Mouse (Mus musculus) kidney, embryonic 16.5 days (tissue): ENCODE results near the gene Pdzrn3. TPM values are rescaled to one million over a fixed set of nuclear protein-coding genes. Genes with fewer than 3 reads are reported as not detected.
A peak's percentile ranks its signal among the peaks of the same experiment; 100 is the strongest.

ENCODE experiments used
- ATAC-seq: fragments of 200-750 bp; cut with Nextera tagmentation; 2 replicates; pipeline ENCODE4 v1.8.0; 2017; ENCODE audit warnings: moderate TSS enrichment; ENCODE audit not compliant: low FRiP score, low TSS enrichment
- H3K27ac ChIP-seq: fragments of 300-500 bp; sonication (generic); 2 replicates; pipeline ENCODE4 v1.5.1; 2014; ENCODE audit warnings: low read length
- H3K27me3 ChIP-seq: fragments of 300-500 bp; sonication (generic); 2 replicates; pipeline ENCODE4 v1.6.1; 2014; ENCODE audit warnings: low read length, control low read depth, mixed read lengths; ENCODE audit not compliant: insufficient read depth
- H3K36me3 ChIP-seq: fragments of 300-500 bp; sonication (generic); 2 replicates; pipeline ENCODE4 v1.6.1; 2014; ENCODE audit warnings: low read length, control low read depth, mixed read lengths; ENCODE audit not compliant: insufficient read depth
- H3K4me1 ChIP-seq: fragments of 300-500 bp; sonication (generic); 2 replicates; pipeline ENCODE4 v1.6.1; 2014; ENCODE audit warnings: low read length, control low read depth, mixed read lengths; ENCODE audit not compliant: insufficient read depth
- H3K4me2 ChIP-seq: fragments of 300-500 bp; sonication (generic); replicated peaks from 2 replicates; pipeline ENCODE4 v1.6.1; 2014; ENCODE audit warnings: low read depth, low read length
- H3K4me3 ChIP-seq: fragments of 300-500 bp; sonication (generic); 2 replicates; pipeline ENCODE4 v1.5.1; 2014; ENCODE audit warnings: mild to moderate bottlenecking, low read length
- H3K9ac ChIP-seq: fragments of 300-500 bp; sonication (generic); replicated peaks from 2 replicates; pipeline ENCODE4 v1.6.1; 2014; ENCODE audit warnings: low read length
- H3K9me3 ChIP-seq: fragments of 300-500 bp; sonication (generic); 2 replicates; pipeline ENCODE4 v1.6.1; 2016; ENCODE audit warnings: low read length, control low read depth
- WGBS: fragments of 180-500 bp; shearing (Covaris S2); extraction: QIAGEN DNeasy Blood & Tissue Kit; methylation state at CpG from one replicate; pipeline ENCODE4 v1.1.7; 2014; 5-methylcytosine and 5-hydroxymethylcytosine counted together
- polyA plus RNA-seq: library from polyadenylated mRNA; unstranded; fragments of >200 nt; fragmentation: Nextera tagmentation; extraction: Ambion mirVana; gene quantifications from 2 replicates; pipeline ENCODE4 v1.2.1, GENCODE M21; 2015

Gene Pdzrn3
- polyA plus RNA-seq, 1 experiment from 2014 or later: 8.7 TPM

GRCm38 (mm10) chr6:101170699-101171098 is 207.0 kb downstream of the Pdzrn3 start:
- Histone ChIP-seq H3K9ac (no peak overlapping the region), H3K4me2 (no peak overlapping the region), H3K4me1 (no peaks in the 10 kb centered on the region), H3K4me3 (no peak overlapping the region), H3K36me3 (peaks cover 13% of the 10 kb centered on the region), H3K9me3 (no peaks in the 10 kb centered on the region), H3K27me3 (no peaks in the 10 kb centered on the region), H3K27ac (no peak overlapping the region)
- WGBS: 80% methylated on average over 7 of the region's 7 CpGs
- no peak for ATAC-seq

DNA sequence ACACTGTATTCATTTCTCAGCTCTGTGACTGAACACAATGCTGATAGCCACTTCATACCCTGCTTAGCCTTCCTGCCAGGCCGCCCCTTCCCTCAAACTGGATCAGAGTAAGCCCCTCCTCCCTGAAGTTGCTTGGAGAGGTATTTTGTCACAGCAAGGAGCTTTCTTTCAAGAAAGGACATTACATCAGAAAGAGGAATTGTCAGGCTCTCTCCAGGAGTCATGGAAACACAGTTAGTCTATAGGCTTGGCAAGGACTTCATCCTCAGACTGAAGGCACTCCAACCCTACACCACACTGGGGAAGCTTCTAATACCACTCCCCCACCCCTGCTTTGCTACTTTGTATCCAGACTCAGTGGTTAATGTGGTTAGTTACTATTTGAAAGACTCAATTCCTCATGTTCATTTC is 224.2 kb downstream of the Pdzrn3 start:
- 78% methylated on average over 1 of the region's 1 CpGs for WGBS
- Histone ChIP-seq H3K9me3 (no peaks in the 10 kb centered on the region), H3K4me1 (0 out of 2 replicates have a peak, but pooled peaks cover 5% of the 10 kb centered on the region), H3K27me3 (no peaks in the 10 kb centered on the region), H3K4me3 (no peak overlapping the region), H3K9ac (no peak overlapping the region), H3K36me3 (peaks cover 30% of the 10 kb centered on the region), H3K27ac (no peak overlapping the region), H3K4me2 (no peak overlapping the region)
- ATAC-seq: no peak

DNA sequence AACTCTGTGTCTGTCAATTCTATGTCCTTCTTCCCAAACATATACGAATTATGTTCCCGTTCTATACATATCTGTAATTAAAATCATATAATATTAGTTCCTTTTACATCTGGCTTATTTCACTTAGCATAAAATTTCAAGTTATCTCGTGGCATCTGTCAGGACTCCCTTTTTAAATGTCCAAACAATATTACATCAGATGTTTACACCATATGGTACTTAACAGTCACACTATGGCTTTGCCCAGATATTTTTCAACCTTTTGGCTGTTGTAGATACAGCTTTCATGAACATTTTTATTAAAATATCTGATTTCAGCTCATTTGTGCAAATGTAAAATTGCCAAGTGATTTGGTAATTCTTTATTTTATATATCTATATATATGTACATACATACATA is 242.3 kb downstream of the Pdzrn3 start:
- H3K4me1 ChIP-seq: no peaks in the 10 kb centered on the region
- H3K27ac ChIP-seq: no peak overlapping the region
- H3K9ac ChIP-seq: no peak overlapping the region
- H3K4me3 ChIP-seq: no peak overlapping the region
- H3K36me3 ChIP-seq: no peaks in the 10 kb centered on the region
- no peaks in the 10 kb centered on the region for H3K27me3 ChIP-seq
- ATAC-seq: no peak
- WGBS: 86% methylated on average over 3 of the region's 3 CpGs
- H3K9me3 ChIP-seq: no peaks in the 10 kb centered on the region
- no peak overlapping the region for H3K4me2 ChIP-seq

GRCm38 (mm10) chr6:101125396-101125795 is 252.3 kb downstream of the Pdzrn3 start:
- Histone ChIP-seq H3K4me3 (no peak overlapping the region), H3K4me1 (no peaks in the 10 kb centered on the region), H3K9me3 (no peaks in the 10 kb centered on the region), H3K27ac (no peak overlapping the region), H3K36me3 (no peaks in the 10 kb centered on the region), H3K27me3 (no peaks in the 10 kb centered on the region), H3K9ac (no peak overlapping the region), H3K4me2 (no peak overlapping the region)
- 29% methylated on average over 5 of the region's 5 CpGs for WGBS
- no peak for ATAC-seq

DNA sequence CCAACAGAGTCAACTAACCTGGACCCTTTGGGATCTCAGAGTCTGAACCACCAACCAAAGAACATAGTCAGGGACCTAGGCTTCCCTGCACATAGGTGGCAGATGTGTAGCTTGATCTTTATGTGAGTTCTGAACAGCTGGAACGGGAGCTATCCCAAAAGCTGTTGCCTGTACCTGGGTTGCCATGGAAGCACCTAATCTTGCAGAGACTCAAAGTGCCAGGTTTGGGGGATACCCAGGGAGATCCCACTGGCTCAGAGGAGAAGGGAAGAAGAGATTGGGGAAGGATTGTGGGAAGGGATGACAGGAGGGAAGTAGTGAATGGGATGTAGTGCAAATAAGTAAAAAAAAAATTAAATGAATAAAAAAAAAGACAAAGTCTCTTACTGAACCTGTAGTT is 268.7 kb downstream of the Pdzrn3 start:
- WGBS: 70% methylated on average over 1 of the region's 1 CpGs
- no peak for ATAC-seq
- Histone ChIP-seq H3K9ac (no peak overlapping the region), H3K27me3 (no peaks in the 10 kb centered on the region), H3K9me3 (no peaks in the 10 kb centered on the region), H3K4me2 (no peak overlapping the region), H3K4me3 (no peak overlapping the region), H3K4me1 (peaks cover 7% of the 10 kb centered on the region; the same call in 1 of the 2 replicates), H3K36me3 (no peaks in the 10 kb centered on the region), H3K27ac (no peak overlapping the region)

GRCm38 (mm10) chr6:101103506-101103905 is 274.2 kb downstream of the Pdzrn3 start:
- Histone ChIP-seq H3K27ac (no peak overlapping the region), H3K36me3 (no peaks in the 10 kb centered on the region), H3K4me2 (no peak overlapping the region), H3K4me1 (peaks cover 23% of the 10 kb centered on the region), H3K9me3 (no peaks in the 10 kb centered on the region), H3K9ac (no peak overlapping the region), H3K4me3 (no peak overlapping the region), H3K27me3 (0 out of 2 replicates have a peak, but pooled peaks cover under 1% of the 10 kb centered on the region)
- WGBS: 87% methylated on average over 6 of the region's 6 CpGs
- ATAC-seq: no peak

GRCm38 (mm10) chr6:101101709-101102654 is 275.7 kb downstream of the Pdzrn3 start:
- 30% methylated on average over 14 of the region's 14 CpGs for WGBS
- Histone ChIP-seq H3K27ac (peak overlapping the region; percentile 23), H3K4me3 (no peak overlapping the region), H3K36me3 (no peaks in the 10 kb centered on the region), H3K4me2 (peak overlapping the region; percentile 26; the same call in 1 of the 2 replicates), H3K9ac (no peak overlapping the region), H3K9me3 (no peaks in the 10 kb centered on the region), H3K4me1 (peaks cover 23% of the 10 kb centered on the region), H3K27me3 (0 out of 2 replicates have a peak, but pooled peaks cover 3% of the 10 kb centered on the region)
- ATAC-seq: peak; percentile 81
